Mouse (Mus musculus) heart, adult 2 months (tissue): ENCODE data around the gene Rubcn. TPM values are rescaled to one million over a fixed set of nuclear protein-coding genes. Genes with fewer than 3 reads are reported as not detected.

Experiments
- DNase-seq, 2 experiments: peaks; one replicate each; pipeline ENCODE4 v3.0.0; 2021
- H3K27ac ChIP-seq: fragments of 200-600 bp; 2 replicates; pipeline ENCODE4 v1.8.1; 2022
- H3K27me3 ChIP-seq: fragments of 200-500 bp; 2 replicates; pipeline ENCODE4 v1.6.1; 2012; ENCODE audit warnings: mild to moderate bottlenecking, low read length, inconsistent platforms, mixed read lengths; ENCODE audit not compliant: control insufficient read depth, insufficient read depth
- H3K36me3 ChIP-seq: fragments of 200-500 bp; 2 replicates; pipeline ENCODE4 v1.6.1; 2012; ENCODE audit warnings: low read length, inconsistent platforms; ENCODE audit not compliant: control insufficient read depth, insufficient read depth
- H3K4me1 ChIP-seq: fragments of 200-500 bp; 2 replicates; pipeline ENCODE4 v1.6.1; 2011; ENCODE audit warnings: low read length; ENCODE audit not compliant: control insufficient read depth, insufficient read depth
- H3K4me3 ChIP-seq: fragments of 200-600 bp; 2 replicates; pipeline ENCODE4 v1.8.1; 2022
- H3K79me2 ChIP-seq: fragments of 200-500 bp; replicated peaks from 2 replicates; pipeline ENCODE4 v1.6.1; 2012; ENCODE audit warnings: mild to moderate bottlenecking, inconsistent platforms, low read length, moderate library complexity, mixed read lengths; ENCODE audit not compliant: control insufficient read depth, insufficient read depth
- H3K9ac ChIP-seq: fragments of 200-500 bp; 2 replicates; pipeline ENCODE4 v1.6.1; 2012; ENCODE audit warnings: low read depth, mild to moderate bottlenecking, control low read depth, inconsistent platforms, low read length, mixed read lengths
- CTCF ChIP-seq: fragments of 200-600 bp; IDR thresholded peaks from 2 replicates; pipeline ENCODE4 v1.8.1; 2022; ENCODE audit warnings: antibody characterized with exemption, mild to moderate bottlenecking, moderate library complexity
- EP300 ChIP-seq: fragments of 200-500 bp; IDR thresholded peaks from 2 replicates; pipeline ENCODE4 v1.6.1; 2011; ENCODE audit warnings: low read depth, low read length, control low read depth; ENCODE audit not compliant: insufficient read depth
- POLR2A ChIP-seq: fragments of 200-500 bp; IDR thresholded peaks from 2 replicates; pipeline ENCODE4 v1.6.1; 2011; ENCODE audit warnings: mild to moderate bottlenecking, low read depth, low read length, control low read depth; ENCODE audit not compliant: insufficient read depth
- WGBS: fragments of 180-500 bp; shearing (Covaris S2); methylation state at CpG from one replicate; pipeline ENCODE4 v1.1.7; 2018; 5-methylcytosine and 5-hydroxymethylcytosine counted together
- intact Hi-C: fragments of 180-260 bp; cut with DNase I; formaldehyde crosslinking; loops from one replicate; pipeline ENCODE4 v1.15.1; 2025
- polyA plus RNA-seq: library from polyadenylated mRNA; depleted of rRNA; stranded (reverse); fragments of >200 nt; gene quantifications from 2 replicates; pipeline ENCODE4 v1.2.3, GENCODE M21; 2012
- total RNA-seq, 2 experiments: library from RNA; stranded (reverse); gene quantifications; 2 replicates each; pipeline ENCODE4 v1.2.3; 2021

Gene Rubcn
- total and polyA plus RNA-seq, 3 experiments, result 27.6 to 44.1 (median 30.0) TPM

DNA sequence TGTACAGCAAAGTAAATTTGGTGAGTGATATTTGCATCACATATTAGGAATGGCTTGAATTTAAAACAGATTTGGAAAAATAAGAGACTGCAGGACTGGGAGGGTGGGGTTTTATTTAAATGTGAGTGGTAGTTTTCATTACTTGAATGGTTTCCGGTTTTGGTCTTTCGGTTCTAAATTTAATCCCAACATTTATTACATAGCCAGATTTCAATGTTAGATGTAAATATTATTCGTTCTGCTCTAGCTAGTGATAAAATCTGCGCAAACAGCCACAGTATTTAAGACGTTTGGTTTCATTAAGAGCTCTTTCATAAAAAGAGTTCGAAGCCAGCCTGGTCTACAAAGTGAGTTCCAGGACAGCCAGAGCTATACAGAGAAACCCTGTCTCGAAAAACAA is 35.6 kb upstream of the Rubcn start:
- Histone ChIP-seq H3K4me3 (no peak overlapping the region; the same call in 1 of the 2 replicates), H3K36me3 (peaks cover 7% of the 10 kb centered on the region), H3K4me1 (peaks cover 7% of the 10 kb centered on the region), H3K79me2 (no peaks in the 10 kb centered on the region; the same call in 1 of the 2 replicates), H3K9ac (no peak overlapping the region), H3K27me3 (no peaks in the 10 kb centered on the region), H3K27ac (no peak overlapping the region; the same call in 1 of the 2 replicates)
- DNase-seq, result no peak
- 52% methylated on average over 7 of the region's 7 CpGs for WGBS
- no peak for TF ChIP-seq EP300
- no peak for TF ChIP-seq CTCF
- TF ChIP-seq POLR2A, result no peak
- intact Hi-C loops, result loop anchor here (5.0 kb wide), 3 partner anchors 34 to 74 kb away; no protein-coding TSS in a partner anchor

DNA sequence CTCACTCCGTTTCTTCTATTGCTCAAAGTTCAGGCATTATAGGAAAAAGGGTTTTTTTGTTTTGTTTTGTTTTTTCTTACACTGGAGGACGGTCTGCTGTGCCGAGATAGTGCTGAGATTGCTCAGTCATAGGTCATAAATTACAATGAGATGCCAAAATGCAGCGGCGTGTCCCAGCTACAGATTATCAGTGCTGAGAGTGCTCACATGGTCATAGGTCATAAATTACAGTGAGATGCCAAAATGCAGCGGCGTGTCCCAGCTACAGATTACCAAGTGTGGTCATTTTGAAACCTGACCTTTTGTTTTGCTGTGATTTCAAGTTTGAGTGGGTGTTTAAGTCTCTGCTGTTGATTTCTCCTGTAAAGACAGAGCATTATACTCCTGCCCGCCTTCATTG is 29.2 kb upstream of the Rubcn start:
- no peak overlapping the region for H3K4me3 ChIP-seq
- no peak overlapping the region for H3K9ac ChIP-seq
- 67% methylated on average over 8 of the region's 8 CpGs for WGBS
- intact Hi-C loops, result no loop called here
- no peak for DNase-seq
- no peaks in the 10 kb centered on the region; the same call in none of the 2 replicates for H3K36me3 ChIP-seq
- TF ChIP-seq CTCF, result no peak
- TF ChIP-seq EP300, result no peak
- no peak for TF ChIP-seq POLR2A
- no peaks in the 10 kb centered on the region for H3K79me2 ChIP-seq
- no peaks in the 10 kb centered on the region for H3K27me3 ChIP-seq
- H3K4me1 ChIP-seq, result peaks cover 1% of the 10 kb centered on the region; the same call in 1 of the 2 replicates
- no peak overlapping the region for H3K27ac ChIP-seq

GRCm38 (mm10) chr16:32906186-32906585 is 28.6 kb upstream of the Rubcn start:
- H3K9ac ChIP-seq, result no peak overlapping the region
- no peaks in the 10 kb centered on the region; the same call in none of the 2 replicates for H3K36me3 ChIP-seq
- TF ChIP-seq CTCF, result no peak
- peaks cover 1% of the 10 kb centered on the region; the same call in 1 of the 2 replicates for H3K4me1 ChIP-seq
- intact Hi-C loops, result no loop called here
- H3K4me3 ChIP-seq, result no peak overlapping the region
- DNase-seq, result no peak
- no peak overlapping the region for H3K27ac ChIP-seq
- H3K27me3 ChIP-seq, result no peaks in the 10 kb centered on the region
- WGBS, result 56% methylated on average over 2 of the region's 2 CpGs
- no peaks in the 10 kb centered on the region for H3K79me2 ChIP-seq

DNA sequence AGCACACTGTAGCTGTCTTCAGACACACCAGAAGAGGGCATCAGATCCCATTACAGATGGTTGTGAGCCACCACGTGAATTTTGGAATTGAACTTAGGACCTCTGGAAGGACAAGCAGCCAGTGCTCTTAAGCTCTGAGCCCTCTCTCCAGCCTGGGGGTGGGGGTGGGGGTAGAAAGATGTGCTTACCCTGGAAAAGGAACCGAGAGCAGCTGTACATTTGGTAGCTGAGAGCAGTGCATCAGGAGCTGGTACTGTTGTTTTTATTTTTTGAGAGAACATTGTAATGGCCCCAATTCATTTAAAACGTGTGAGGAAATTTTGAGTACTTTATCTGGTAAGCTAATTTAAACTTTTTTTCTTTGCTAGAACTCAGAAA is 24.5 kb upstream of the Rubcn start:
- peaks cover 1% of the 10 kb centered on the region; the same call in 1 of the 2 replicates for H3K4me1 ChIP-seq
- DNase-seq, result no peak
- H3K27ac ChIP-seq, result no peak overlapping the region
- no peak overlapping the region for H3K4me3 ChIP-seq
- no peak overlapping the region for H3K9ac ChIP-seq
- H3K36me3 ChIP-seq, result no peaks in the 10 kb centered on the region; the same call in none of the 2 replicates
- intact Hi-C loops, result no loop called here
- no peaks in the 10 kb centered on the region for H3K27me3 ChIP-seq
- 67% methylated on average over 3 of the region's 3 CpGs for WGBS
- H3K79me2 ChIP-seq, result no peaks in the 10 kb centered on the region
- TF ChIP-seq POLR2A, result no peak
- TF ChIP-seq CTCF, result 0 out of 2 replicates have a peak, but pooled peaks have one; percentile 10

GRCm38 (mm10) chr16:32901360-32902050 is 23.9 kb upstream of the Rubcn start:
- Histone ChIP-seq H3K79me2 (no peaks in the 10 kb centered on the region), H3K27me3 (no peaks in the 10 kb centered on the region), H3K4me3 (no peak overlapping the region), H3K36me3 (no peaks in the 10 kb centered on the region; the same call in 1 of the 2 replicates), H3K27ac (no peak overlapping the region), H3K4me1 (no peaks in the 10 kb centered on the region), H3K9ac (no peak overlapping the region)
- intact Hi-C loops, result no loop called here
- no peak for DNase-seq
- TF ChIP-seq EP300 (no peak), POLR2A (no peak), CTCF (no peak)
- 85% methylated on average over 2 of the region's 2 CpGs for WGBS

- no peak for DNase-seq
- intact Hi-C loops, result no loop called here
- no peak overlapping the region for H3K4me3 ChIP-seq
- H3K36me3 ChIP-seq, result peaks cover 3% of the 10 kb centered on the region; the same call in 1 of the 2 replicates
- TF ChIP-seq CTCF, result no peak
- TF ChIP-seq POLR2A, result no peak
- TF ChIP-seq EP300, result no peak
- H3K9ac ChIP-seq, result no peak overlapping the region
- H3K27ac ChIP-seq, result no peak overlapping the region
- H3K4me1 ChIP-seq, result no peaks in the 10 kb centered on the region
- no peaks in the 10 kb centered on the region for H3K79me2 ChIP-seq
- H3K27me3 ChIP-seq, result no peaks in the 10 kb centered on the region
Observed at GRCm38 (mm10) chr16:32896126-32896525, 18.6 kb upstream of the Rubcn start.
